ENCODE assay signal across 8 mouse cellular contexts in genomic region chr11:97146724-97147123, GRCm38 (mm10). TPM values are rescaled to one million over a fixed set of nuclear protein-coding genes. Genes with fewer than 3 reads are reported as not detected.
DNase-seq lines count a peak whose midpoint lies in the region; ATAC-seq and TF ChIP-seq lines count a peak whose summit lies in the region.

No protein-coding gene starts in this region.

- no peaks in the 10 kb centered on the region for H3K9me3 ChIP-seq in neural tube, embryonic 15.5 days (replicated peaks)
- no peaks in the 10 kb centered on the region for H3K9me3 ChIP-seq in intestine, postnatal 0 days (ENCODE audit: control insufficient read depth)
- H3K9me3 ChIP-seq in limb, embryonic 15.5 days, result no peaks in the 10 kb centered on the region

- peak; percentile 89 for TF ChIP-seq CTCF in intestine, postnatal 0 days (IDR thresholded peaks at IDR 0.05; ENCODE audit: low read depth)

- peaks cover 33% of the 10 kb centered on the region for H3K4me1 ChIP-seq in neural tube, embryonic 15.5 days
- no peaks in the 10 kb centered on the region for H3K4me1 ChIP-seq in intestine, postnatal 0 days (replicated peaks; ENCODE audit: control insufficient read depth, insufficient read depth, low read length)
- peaks cover 49% of the 10 kb centered on the region for H3K4me1 ChIP-seq in limb, embryonic 15.5 days

- no peaks in the 10 kb centered on the region for H3K27me3 ChIP-seq in neural tube, embryonic 15.5 days (replicated peaks)
- peaks cover 28% of the 10 kb centered on the region; the same call in 1 of the 2 replicates for H3K27me3 ChIP-seq in intestine, postnatal 0 days (replicated peaks; ENCODE audit: control insufficient read depth, insufficient read depth, low read length)
- no peaks in the 10 kb centered on the region for H3K27me3 ChIP-seq in limb, embryonic 15.5 days

- no peak for ATAC-seq in neural tube, embryonic 15.5 days (ENCODE audit: low FRiP score)
- no peak for ATAC-seq in intestine, postnatal 0 days
- no peak for ATAC-seq in limb, embryonic 15.5 days (ENCODE audit: insufficient number of reproducible peaks, low FRiP score, low TSS enrichment, low read depth)

- no peak overlapping the region for H3K9ac ChIP-seq in neural tube, embryonic 15.5 days (replicated peaks)
- H3K9ac ChIP-seq in intestine, postnatal 0 days (ENCODE audit: low read depth, low read length), result no peak overlapping the region
- no peak overlapping the region for H3K9ac ChIP-seq in limb, embryonic 15.5 days

- H3K4me2 ChIP-seq in neural tube, embryonic 15.5 days, result no peak overlapping the region
- H3K4me2 ChIP-seq in intestine, postnatal 0 days (replicated peaks; ENCODE audit: low read depth), result peak overlapping the region; percentile 30; the same call in 1 of the 2 replicates
- H3K4me2 ChIP-seq in limb, embryonic 15.5 days, result no peak overlapping the region

- H3K27ac ChIP-seq in neural tube, embryonic 15.5 days (replicated peaks), result no peak overlapping the region
- H3K27ac ChIP-seq in intestine, postnatal 0 days (ENCODE audit: low read depth, low read length), result no peak overlapping the region
- H3K27ac ChIP-seq in limb, embryonic 15.5 days, result 0 out of 2 replicates have a peak overlapping the region, but pooled peaks have one; percentile 22

- peak; percentile 86 for DNase-seq in neural tube, embryonic 10.5 days (ENCODE audit: extremely low spot score, low spot score)
- peak; percentile 63 for DNase-seq in c-Kit-positive CD71-negative TER-119-negative erythroid progenitor cells, embryonic 14.5 days (ENCODE audit: low read depth)
- DNase-seq in frontal cortex, postnatal 25 days (ENCODE audit: low spot score in 2 of 2), result peak; percentile 77 to 83
- DNase-seq in right cerebral cortex, adult 18-20 months, result peak; percentile 80
- peak; percentile 55 to 73 for DNase-seq in urinary bladder, postnatal 36 days (ENCODE audit: low spot score in 2 of 2)

- H3K4me3 ChIP-seq in neural tube, embryonic 15.5 days (replicated peaks), result no peak overlapping the region
- no peak overlapping the region for H3K4me3 ChIP-seq in intestine, postnatal 0 days (ENCODE audit: low read depth, low read length)
- H3K4me3 ChIP-seq in limb, embryonic 15.5 days, result no peak overlapping the region

- 11% methylated on average over 8 of the region's 8 CpGs for WGBS in neural tube, embryonic 15.5 days
- 6% methylated on average over 8 of the region's 8 CpGs for WGBS in intestine, postnatal 0 days
- WGBS in limb, embryonic 15.5 days, result 9% methylated on average over 8 of the region's 8 CpGs

- H3K36me3 ChIP-seq in neural tube, embryonic 15.5 days, result peaks cover 50% of the 10 kb centered on the region
- H3K36me3 ChIP-seq in intestine, postnatal 0 days (ENCODE audit: control insufficient read depth, insufficient read depth), result no peaks in the 10 kb centered on the region; the same call in 1 of the 2 replicates
- peaks cover 50% of the 10 kb centered on the region for H3K36me3 ChIP-seq in limb, embryonic 15.5 days

RNA-seq across cellular contexts. Expression of gene Tbkbp1, which starts 4.6 kb away (rescaled TPM):
- 8.8 and 9.5 TPM in 2 replicates for polyA plus RNA-seq in neural tube, embryonic 15.5 days (2015; fragmentation: Nextera tagmentation; extraction: Ambion mirVana)
- polyA plus RNA-seq in intestine, postnatal 0 days (2015; fragmentation: Nextera tagmentation; extraction: Ambion mirVana), result 1.7 and 2.4 TPM in 2 replicates
- polyA plus RNA-seq in limb, embryonic 15.5 days (2015; fragmentation: Nextera tagmentation; extraction: Ambion mirVana), result 6.8 and 7.8 TPM in 2 replicates

RNA-seq across cellular contexts. Expression of gene Tbx21, which starts 31.6 kb away (rescaled TPM):
- polyA plus RNA-seq in neural tube, embryonic 15.5 days (2015; fragmentation: Nextera tagmentation; extraction: Ambion mirVana), result 0.23 and 0.43 TPM in 2 replicates
- 0.09 and 0.13 TPM in 2 replicates for polyA plus RNA-seq in intestine, postnatal 0 days (2015; fragmentation: Nextera tagmentation; extraction: Ambion mirVana)
- 0.14 TPM in 1 of 2 replicates, not detected in the other for polyA plus RNA-seq in limb, embryonic 15.5 days (2015; fragmentation: Nextera tagmentation; extraction: Ambion mirVana)

RNA-seq across cellular contexts. Expression of gene Kpnb1, which starts 41.0 kb away (rescaled TPM):
- polyA plus RNA-seq in neural tube, embryonic 15.5 days (2015; fragmentation: Nextera tagmentation; extraction: Ambion mirVana), result 26.7 and 32.2 TPM in 2 replicates
- 17.5 and 18.1 TPM in 2 replicates for polyA plus RNA-seq in intestine, postnatal 0 days (2015; fragmentation: Nextera tagmentation; extraction: Ambion mirVana)
- polyA plus RNA-seq in limb, embryonic 15.5 days (2015; fragmentation: Nextera tagmentation; extraction: Ambion mirVana), result 42.7 and 44.3 TPM in 2 replicates
